Comparison of ENCODE assay signal across 15 mouse cellular contexts in genomic region chr7:111084443-111084842, GRCm38 (mm10). TPM values are rescaled to one million over a fixed set of nuclear protein-coding genes. Genes with fewer than 3 reads are reported as not detected.
DNase-seq lines count a peak whose midpoint lies in the region; ATAC-seq and TF ChIP-seq lines count a peak whose summit lies in the region.
"Had no signal": no experiment of that assay in that cellular context is flagged by ENCODE, and none has a peak within 500 bp of the region (broad histone marks: within the 10 kb centered on the region; RNA-seq: fewer than 3 reads in every experiment).

No protein-coding gene starts in this region.

- peak; percentile 28 for TF ChIP-seq CTCF in hindbrain, postnatal 0 days (IDR thresholded peaks at IDR 0.05; ENCODE audit: low read depth)
- 0 out of 2 replicates have a peak, but pooled peaks have one; percentile 14 for TF ChIP-seq CTCF in liver, embryonic 14.5 days (IDR thresholded peaks at IDR 0.05; ENCODE audit: low read depth)

- 43% methylated on average over 2 of the region's 2 CpGs for WGBS in hindbrain, postnatal 0 days
- WGBS in hindbrain, embryonic 13.5 days: 51% methylated on average over 2 of the region's 2 CpGs
- WGBS in liver, embryonic 14.5 days (ENCODE audit: insufficient replicate concordance): 55% methylated on average over 2 of the region's 2 CpGs

- no peaks in the 10 kb centered on the region for H3K9me3 ChIP-seq in hindbrain, postnatal 0 days (ENCODE audit: low read length)
- no peaks in the 10 kb centered on the region for H3K9me3 ChIP-seq in hindbrain, embryonic 13.5 days
- no peaks in the 10 kb centered on the region for H3K9me3 ChIP-seq in liver, embryonic 14.5 days (ENCODE audit: control insufficient read depth, low read length)
- H3K9me3 ChIP-seq: embryonic facial prominence, embryonic 15.5 days; heart, embryonic 12.5 days; hindbrain, embryonic 12.5 days had no signal

- H3K4me1 ChIP-seq in hindbrain, postnatal 0 days (ENCODE audit: insufficient read depth, low read length): 0 out of 2 replicates have a peak, but pooled peaks cover 9% of the 10 kb centered on the region
- H3K4me1 ChIP-seq in hindbrain, embryonic 13.5 days (replicated peaks): peaks cover 18% of the 10 kb centered on the region
- peaks cover 16 to 28% of the 10 kb centered on the region in 2 experiments for H3K4me1 ChIP-seq in liver, embryonic 14.5 days (replicated peaks; ENCODE audit: control insufficient read depth in 2 of 2, insufficient read depth in 2 of 2, low read length in 1 of 2)

- H3K27me3 ChIP-seq in hindbrain, postnatal 0 days (ENCODE audit: insufficient read depth, low read length): no peaks in the 10 kb centered on the region
- H3K27me3 ChIP-seq in hindbrain, embryonic 13.5 days: no peaks in the 10 kb centered on the region
- no peaks in the 10 kb centered on the region for H3K27me3 ChIP-seq in liver, embryonic 14.5 days (ENCODE audit: control insufficient read depth, insufficient read depth, low read length)
- H3K27me3 ChIP-seq: embryonic facial prominence, embryonic 15.5 days; heart, embryonic 12.5 days; hindbrain, embryonic 12.5 days had no signal

- H3K36me3 ChIP-seq in hindbrain, postnatal 0 days (ENCODE audit: insufficient read depth, low read length): peaks cover 16% of the 10 kb centered on the region
- H3K36me3 ChIP-seq in hindbrain, embryonic 13.5 days: peaks cover 19% of the 10 kb centered on the region
- H3K36me3 ChIP-seq in liver, embryonic 14.5 days (replicated peaks; ENCODE audit: control insufficient read depth, insufficient read depth, low read depth): peaks cover 24% of the 10 kb centered on the region

- no peak for DNase-seq in hindbrain, postnatal 0 days (ENCODE audit: low spot score)
- DNase-seq in 416B (ENCODE audit: low read depth) (peak; percentile 68), A20 (ENCODE audit: low read depth, low spot score) (peak; percentile 43)
- no peak for DNase-seq in liver, embryonic 14.5 days (ENCODE audit: low read depth in 3 of 3, low spot score in 3 of 3)
- no peak for DNase-seq in spleen, postnatal 4 days (ENCODE audit: low spot score in 2 of 2)
- no peak for DNase-seq in layer of hippocampus, adult 18-20 months (ENCODE audit: low spot score in 2 of 2)
- DNase-seq: adrenal gland, postnatal 25 days; cerebellum, adult 11 months; layer of hippocampus, adult 9-11 months; left cerebral cortex, postnatal 4 days; lung, postnatal 10 days had no signal

- no peak overlapping the region for H3K27ac ChIP-seq in hindbrain, postnatal 0 days
- no peak overlapping the region for H3K27ac ChIP-seq in hindbrain, embryonic 13.5 days
- peak overlapping the region; percentile 55 for H3K27ac ChIP-seq in liver, embryonic 14.5 days

- no peak overlapping the region for H3K4me3 ChIP-seq in hindbrain, postnatal 0 days (ENCODE audit: low read length)
- H3K4me3 ChIP-seq in hindbrain, embryonic 13.5 days: no peak overlapping the region
- peak overlapping the region in 1 of 2 experiments; percentile 20; a peak in 1 of 4 replicates for H3K4me3 ChIP-seq in liver, embryonic 14.5 days (ENCODE audit: insufficient read depth in 1 of 2, low read depth in 2 of 2, low read length in 2 of 2)

- no peak for TF ChIP-seq EP300 in liver, embryonic 14.5 days (IDR thresholded peaks at IDR 0.05; ENCODE audit: low read depth)

- H3K4me2 ChIP-seq in hindbrain, postnatal 0 days (ENCODE audit: low read depth, low read length): peak overlapping the region; percentile 7; the same call in 1 of the 2 replicates
- H3K4me2 ChIP-seq in hindbrain, embryonic 13.5 days: no peak overlapping the region
- H3K4me2 ChIP-seq in liver, embryonic 14.5 days (ENCODE audit: low read depth): peak overlapping the region; percentile 60

- no peak for ATAC-seq in hindbrain, postnatal 0 days
- ATAC-seq in hindbrain, embryonic 13.5 days (ENCODE audit: low FRiP score): no peak
- no peak for ATAC-seq in liver, embryonic 14.5 days (ENCODE audit: insufficient read depth)

- H3K9ac ChIP-seq in hindbrain, postnatal 0 days (replicated peaks; ENCODE audit: low read length): no peak overlapping the region
- H3K9ac ChIP-seq in hindbrain, embryonic 13.5 days: no peak overlapping the region
- H3K9ac ChIP-seq in liver, embryonic 14.5 days (replicated peaks): no peak overlapping the region; the same call in 1 of the 2 replicates
- H3K9ac ChIP-seq: heart, embryonic 12.5 days had no signal

RNA-seq across cellular contexts. Expression of gene Eif4g2, which starts 1.6 kb away (rescaled TPM):
- total RNA-seq in hindbrain, postnatal 0 days (2014; rRNA removed): 322 and 354 TPM in 2 replicates
- 706 and 761 TPM in 2 replicates for polyA plus RNA-seq in hindbrain, postnatal 0 days (2015; fragmentation: Nextera tagmentation; extraction: Ambion mirVana)
- 1,147 and 1,168 TPM in 2 replicates for polyA plus RNA-seq in hindbrain, embryonic 13.5 days (2015; fragmentation: Nextera tagmentation; extraction: Ambion mirVana)
- polyA plus RNA-seq in liver, embryonic 14.5 days (2012; rRNA removed): 63.6 and 135 TPM in 2 replicates
- polyA plus RNA-seq in liver, embryonic 14.5 days (2014; fragmentation: Nextera tagmentation; extraction: Ambion mirVana): 464 and 494 TPM in 2 replicates
- total RNA-seq in layer of hippocampus, adult 18-20 months (2021): 100 to 1,000 TPM; 609 to 616 TPM

RNA-seq across cellular contexts. Expression of gene Ctr9, which starts 55.7 kb away (rescaled TPM):
- total RNA-seq in hindbrain, postnatal 0 days (2014; rRNA removed): 33.6 and 42.3 TPM in 2 replicates
- 57.6 and 60.0 TPM in 2 replicates for polyA plus RNA-seq in hindbrain, postnatal 0 days (2015; fragmentation: Nextera tagmentation; extraction: Ambion mirVana)
- 94.3 and 96.9 TPM in 2 replicates for polyA plus RNA-seq in hindbrain, embryonic 13.5 days (2015; fragmentation: Nextera tagmentation; extraction: Ambion mirVana)
- 7.0 and 12.7 TPM in 2 replicates for polyA plus RNA-seq in liver, embryonic 14.5 days (2012; rRNA removed)
- polyA plus RNA-seq in liver, embryonic 14.5 days (2014; fragmentation: Nextera tagmentation; extraction: Ambion mirVana): 20.2 and 22.4 TPM in 2 replicates
- 10 to 100 TPM; 43.8 to 43.9 TPM for total RNA-seq in layer of hippocampus, adult 18-20 months (2021)

Comparison
In these comparisons a context has a peak if more than half of its experiments do, and no peak if none do; other contexts are left out.
1. DNase-seq: peak in 416B (single experiment) and A20 (single experiment); none in hindbrain, postnatal 0 days (single experiment), liver, embryonic 14.5 days (0 of 3), spleen, postnatal 4 days (0 of 2) and layer of hippocampus, adult 18-20 months (0 of 2).